Mouse (Mus musculus) lung, postnatal 0 days (tissue): ENCODE data around the gene Palb2.

Experiments used
- CTCF ChIP-seq: IDR thresholded peaks from 2 replicates; pipeline ENCODE4 v1.5.1; 2016; ENCODE audit warnings: antibody characterized with exemption, mild to moderate bottlenecking
- EP300 ChIP-seq: IDR thresholded peaks from 2 replicates; pipeline ENCODE4 v1.6.1; 2016; ENCODE audit warnings: antibody characterized with exemption, mild to moderate bottlenecking, control low read depth

- TF ChIP-seq CTCF = no peak
- no peak for TF ChIP-seq EP300
These were observed 24.6 kb downstream of the Palb2 start for GRCm38 (mm10) chr7:122108206-122108605.
